Mouse (Mus musculus) fat pad, adult 2 months (tissue): ENCODE results near the gene Zdhhc12.

Experiments
- DNase-seq: peaks from one replicate; pipeline ENCODE4 v3.0.0-alpha.2; 2011; ENCODE audit warnings: low read depth, low spot score; ENCODE audit errors: extremely low read depth

The Zdhhc12 gene

DNA sequence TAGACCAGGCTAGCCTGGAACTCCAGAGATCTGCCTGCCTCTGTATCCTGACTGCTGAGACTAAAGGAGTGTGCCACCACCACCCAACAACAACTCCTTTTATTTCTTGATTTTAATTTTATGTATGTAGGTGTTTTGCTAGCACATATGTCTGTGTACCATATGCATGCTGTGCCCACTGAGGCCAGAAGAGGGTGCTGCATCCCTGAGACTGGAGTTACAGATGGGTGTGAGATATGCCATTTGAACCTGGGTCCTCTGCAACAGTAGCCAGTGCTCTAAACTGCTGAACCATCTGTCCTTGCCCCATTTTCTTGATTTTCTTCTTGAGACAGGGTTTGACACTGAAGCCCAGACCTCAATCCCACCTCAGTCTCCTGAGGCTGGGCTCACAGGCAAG lies 12.9 kb upstream of the Zdhhc12 start:
- DNase-seq, result no peak

DNA sequence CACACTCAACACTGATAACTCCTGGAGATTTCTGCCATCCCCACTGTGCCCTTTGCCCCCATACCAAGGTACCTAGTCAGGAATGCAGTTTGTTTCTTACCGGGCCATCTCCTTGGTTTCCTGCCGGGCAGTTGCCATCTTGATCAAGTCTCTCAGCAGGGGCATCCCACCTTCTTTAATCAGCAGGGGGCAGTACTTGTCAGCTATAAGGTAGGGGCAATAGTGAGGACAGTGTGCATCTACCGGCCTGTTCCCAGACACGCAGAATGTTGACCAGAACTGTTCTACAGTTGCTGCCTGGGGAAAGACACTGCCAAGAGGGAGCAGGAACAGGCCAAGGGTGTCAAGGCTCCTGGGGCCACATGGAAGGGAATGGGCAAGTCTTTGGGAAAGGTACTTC lies 6.8 kb upstream of the Zdhhc12 start:
- DNase-seq, result no peak

DNA sequence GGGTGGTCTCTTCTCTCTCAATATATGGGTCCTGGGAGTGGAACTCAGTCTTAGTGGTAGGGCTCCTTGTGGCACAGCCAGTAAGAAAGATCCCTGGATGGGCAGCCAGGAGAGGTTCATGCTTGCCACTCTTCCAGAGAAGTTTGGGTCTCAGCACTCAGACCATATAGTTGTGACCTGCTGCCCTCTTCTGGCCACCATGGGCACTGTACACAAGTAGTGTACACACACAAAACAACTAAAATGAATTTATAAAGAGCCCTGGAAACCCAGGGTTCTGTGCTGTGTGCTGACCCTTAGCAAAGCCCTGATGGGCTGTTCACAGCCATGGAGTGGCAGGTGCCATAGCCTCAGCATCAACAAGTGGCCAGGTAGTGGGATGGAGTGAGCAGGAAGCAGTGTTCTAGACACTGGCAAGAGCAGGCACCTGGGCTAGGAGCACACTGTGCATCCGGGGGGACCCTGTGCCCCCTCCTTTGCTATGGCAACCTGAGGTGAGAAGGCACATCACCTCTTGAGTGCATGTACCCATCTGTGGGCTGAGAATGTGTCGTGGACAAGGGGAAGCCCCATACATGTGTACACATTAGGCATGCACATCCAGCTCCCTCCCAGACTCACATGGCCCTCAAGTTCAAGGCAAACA lies 2.6 kb upstream of the Zdhhc12 start:
- DNase-seq, result no peak

DNA sequence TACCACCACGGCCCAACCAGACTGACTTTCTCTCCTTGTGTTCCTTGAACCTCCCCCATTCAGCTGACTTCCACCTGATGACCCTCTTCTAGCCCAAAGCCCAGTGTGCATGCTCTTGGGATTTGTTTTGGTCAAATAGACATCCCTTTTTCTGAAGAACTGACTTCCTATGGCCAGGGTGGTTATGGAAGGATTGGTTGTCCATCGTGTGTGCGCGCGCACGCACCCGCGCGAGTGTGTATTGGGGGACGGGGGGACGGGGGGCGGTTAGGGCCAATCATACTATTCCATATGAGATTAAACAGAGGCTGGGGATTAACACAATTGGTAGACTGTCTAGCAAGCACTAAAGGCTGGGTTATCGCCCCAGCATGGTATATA lies 750 bp upstream of the Zdhhc12 start:
- no peak for DNase-seq

DNA sequence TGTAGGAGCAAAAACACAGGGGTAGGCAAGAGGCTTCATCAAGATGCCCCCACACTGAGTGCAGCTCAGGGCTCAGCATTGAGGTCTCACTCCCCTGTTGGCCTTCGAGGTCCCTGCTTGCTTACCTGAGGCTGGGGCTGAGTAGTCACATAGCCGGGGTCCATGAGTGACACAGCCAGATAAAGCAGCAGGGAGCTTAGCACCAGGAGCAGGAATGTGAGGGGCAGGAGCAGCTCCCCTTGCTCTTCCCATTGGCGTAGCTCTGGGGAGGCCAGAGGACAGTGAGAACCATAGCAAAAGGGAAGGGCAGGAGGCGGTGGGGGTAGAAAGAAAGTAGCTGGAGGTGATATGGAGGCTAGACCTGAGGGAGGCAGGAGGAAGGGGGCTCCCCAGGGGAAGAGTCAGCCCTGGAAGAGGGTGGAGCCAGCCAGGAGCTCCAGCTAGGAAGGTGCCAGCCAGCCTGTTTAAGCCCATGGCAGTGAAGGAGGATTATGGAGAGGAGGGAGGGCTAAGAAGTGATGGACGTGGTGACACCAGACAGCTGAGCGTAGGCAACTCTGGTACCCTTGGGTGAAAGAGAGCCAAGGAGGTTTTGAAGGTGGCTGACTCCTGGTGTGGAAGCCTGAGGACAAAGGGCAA lies 1.0 kb downstream of the Zdhhc12 start:
- DNase-seq, result no peak

DNA sequence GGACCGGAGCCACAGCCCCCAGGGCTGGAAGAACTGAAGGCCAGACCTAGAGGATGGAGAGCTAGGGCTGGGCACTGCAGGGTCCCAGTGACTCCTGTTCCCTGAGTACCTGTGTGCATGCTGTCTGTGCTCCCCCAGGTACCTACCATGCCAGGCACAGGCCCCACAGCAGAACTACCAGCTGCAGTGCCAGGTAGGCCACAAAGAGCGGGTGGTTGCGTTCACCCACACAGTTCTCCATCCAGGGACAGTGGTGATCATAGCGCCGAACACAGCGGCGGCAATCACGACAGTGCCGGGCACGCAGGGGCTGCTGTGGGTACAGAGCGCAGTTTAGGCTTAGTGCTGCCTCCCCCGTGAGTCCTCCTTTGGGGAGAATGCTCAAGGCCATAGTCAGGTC lies 1.9 kb downstream of the Zdhhc12 start:
- DNase-seq, result no peak

DNA sequence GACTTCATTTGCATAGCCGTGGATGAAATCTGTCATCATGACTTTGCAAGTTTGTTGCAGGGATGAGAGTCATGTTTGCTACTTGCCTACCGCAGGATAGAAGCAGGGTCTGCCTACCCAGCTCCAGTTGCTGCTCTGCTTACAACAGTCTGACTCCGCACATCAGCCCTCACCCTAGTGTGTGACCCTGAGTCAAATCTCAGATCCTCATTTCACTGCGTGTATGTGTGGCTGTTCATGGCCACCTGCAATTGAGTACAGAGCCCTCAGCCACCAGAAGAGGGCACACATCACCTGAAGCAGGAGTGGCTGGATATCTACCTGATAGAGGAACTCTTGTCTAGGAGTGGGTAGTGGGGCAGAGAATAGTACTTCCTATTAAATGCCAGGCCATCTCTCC lies 6.1 kb downstream of the Zdhhc12 start:
- no peak for DNase-seq

DNA sequence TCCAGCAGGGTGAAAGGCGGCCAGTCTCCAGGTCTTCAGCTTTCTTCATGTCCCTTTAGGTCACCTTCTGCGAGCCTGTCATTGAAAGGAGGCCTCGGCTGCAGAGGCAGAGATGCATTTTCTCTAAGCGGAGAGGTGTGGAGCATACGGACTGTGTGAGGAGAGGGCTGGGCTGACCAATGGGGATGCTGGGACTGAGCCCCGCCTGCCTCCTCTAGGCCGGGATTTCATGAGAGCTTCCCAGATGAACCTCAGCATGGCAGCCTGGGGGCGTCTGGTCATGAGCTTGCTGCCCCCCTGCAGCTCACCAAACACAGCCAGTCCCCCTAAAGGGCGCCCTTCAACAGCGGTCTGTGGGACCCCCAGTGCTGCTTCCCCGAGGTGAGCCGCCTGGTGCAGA lies 8.8 kb downstream of the Zdhhc12 start:
- DNase-seq, result no peak

DNA sequence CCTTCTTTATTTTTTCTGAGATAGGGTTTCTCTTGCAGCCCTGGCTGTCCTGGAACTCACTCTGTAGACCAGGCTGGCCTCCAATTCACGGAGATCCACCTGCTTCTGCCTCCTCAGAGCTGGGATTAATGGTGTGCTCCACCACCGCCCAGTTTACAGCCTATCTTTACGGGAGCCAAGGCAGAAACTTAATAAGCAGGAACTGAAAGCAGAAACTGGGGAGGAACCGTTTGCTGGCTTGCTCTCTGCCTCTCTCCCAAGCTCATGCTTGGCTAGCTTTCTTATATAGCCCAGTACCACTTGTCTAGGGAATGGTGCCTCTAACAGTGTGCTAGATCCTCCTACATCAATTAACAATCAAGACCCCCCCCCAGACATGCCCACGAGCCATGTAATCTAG lies 9.3 kb downstream of the Zdhhc12 start:
- DNase-seq, result no peak

DNA sequence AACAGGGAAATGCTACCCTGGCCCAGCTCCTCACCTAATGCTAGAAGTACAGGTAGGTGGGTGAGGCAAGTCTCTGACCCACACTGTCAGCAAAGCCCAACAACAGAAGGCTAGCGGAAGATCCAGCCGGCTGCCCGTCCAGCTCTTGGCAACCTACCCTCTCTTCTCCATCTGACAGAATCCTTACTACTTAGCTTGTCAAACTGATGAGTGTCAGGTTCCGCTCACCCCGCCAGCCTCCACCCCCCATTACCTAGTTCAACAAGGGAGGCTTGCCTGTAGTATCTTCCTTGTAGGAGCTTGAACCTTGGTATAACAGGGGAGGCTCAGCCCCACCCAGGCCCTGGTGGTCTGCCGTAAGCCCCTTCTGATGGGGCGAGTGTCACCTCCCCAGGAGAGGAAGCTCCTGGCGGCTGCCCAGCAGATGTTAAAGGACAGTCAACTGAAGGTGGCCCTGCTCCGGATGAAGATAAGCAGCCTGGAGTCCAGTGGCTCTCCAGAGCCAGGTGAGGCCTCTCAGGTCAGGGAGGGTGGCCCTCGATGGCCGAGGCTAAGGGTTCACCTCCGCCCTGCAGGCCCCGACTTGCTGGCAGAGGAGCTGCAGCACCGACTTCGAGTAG lies 13.2 kb downstream of the Zdhhc12 start:
- DNase-seq, result no peak

DNA sequence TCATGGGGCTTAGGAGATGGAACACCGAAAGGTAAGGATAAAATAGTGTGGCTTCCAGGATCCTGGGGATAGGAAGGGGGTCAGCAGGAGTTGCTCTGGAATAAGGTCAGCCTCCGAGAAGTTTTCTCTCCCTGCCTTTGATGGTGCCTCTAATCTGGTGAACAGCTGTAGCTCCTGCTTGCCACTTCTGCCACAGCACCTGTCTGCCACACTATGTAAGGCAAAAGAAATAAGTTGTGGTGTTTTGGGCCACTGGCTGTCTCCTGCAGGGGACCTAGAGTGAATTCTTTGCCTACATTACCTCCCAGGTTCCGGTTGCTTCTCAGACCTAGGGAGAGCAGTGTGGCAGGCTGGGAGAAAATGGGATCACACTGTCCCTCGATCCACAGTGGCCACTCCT lies 14.7 kb downstream of the Zdhhc12 start:
- DNase-seq, result no peak

DNA sequence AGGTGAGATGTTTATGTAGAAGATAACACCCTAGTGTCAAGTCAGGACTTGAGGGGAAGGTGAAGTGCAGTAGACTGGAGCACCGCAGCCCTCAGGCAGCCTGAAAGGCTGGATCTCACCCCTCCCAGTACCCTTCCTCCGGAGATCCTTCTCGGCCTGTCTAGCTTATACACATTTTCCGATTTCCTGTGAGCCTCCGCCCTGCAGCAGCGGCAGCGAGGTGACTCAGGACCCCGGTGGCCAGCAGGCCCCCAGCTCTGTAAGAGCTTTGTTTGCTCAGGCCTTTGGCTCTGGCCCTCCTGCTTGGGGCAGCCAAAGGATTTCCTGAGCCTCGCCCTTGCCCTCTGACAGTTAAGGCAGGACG lies 15.1 kb downstream of the Zdhhc12 start:
- no peak for DNase-seq

DNA sequence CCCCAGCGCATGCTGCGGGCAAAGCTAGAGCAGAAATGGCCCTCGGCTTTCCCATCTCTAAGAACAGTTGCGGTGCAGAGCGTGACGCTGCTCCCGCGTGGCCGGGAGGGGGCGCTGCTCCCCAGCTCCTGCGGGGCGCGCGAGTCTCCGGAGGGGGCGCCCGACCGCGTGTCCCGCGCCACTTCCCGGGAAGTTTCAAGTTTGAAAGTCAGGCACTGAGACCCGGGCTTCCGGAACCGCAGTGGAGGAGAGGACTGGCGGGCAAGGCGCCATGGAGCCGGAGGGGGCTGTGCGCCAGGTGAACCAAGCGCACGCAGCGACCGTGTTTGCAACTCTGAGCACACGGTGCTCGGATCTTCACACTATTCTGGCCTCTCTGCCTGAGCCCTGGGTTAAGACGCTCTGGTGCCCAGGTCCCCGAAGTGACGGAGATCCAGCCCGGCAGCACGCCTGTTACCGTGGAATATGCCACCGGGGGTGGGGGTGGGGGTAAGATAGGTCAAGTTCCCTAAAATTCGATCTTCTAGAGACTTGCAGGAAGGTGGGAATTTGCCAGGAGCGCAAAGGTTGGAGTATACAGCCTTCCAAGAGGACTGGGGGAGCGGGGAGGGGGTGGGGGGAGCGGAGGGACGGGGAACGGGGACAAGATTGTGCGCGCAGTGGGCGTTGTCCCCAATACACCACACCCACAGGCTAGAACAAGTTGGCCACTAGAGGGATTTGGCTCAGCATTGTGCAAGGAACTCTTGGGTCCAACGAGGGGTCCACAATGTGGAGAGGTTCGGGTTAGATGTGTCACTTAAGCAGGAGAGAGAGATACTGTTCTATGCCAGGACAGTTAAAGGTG lies 15.7 kb downstream of the Zdhhc12 start, which contains the start of gene Pkn3:
Gene Pkn3 (plus strand): TSS at position 183 of the 847 bp plus-strand sequence.
- no peak for DNase-seq

DNA sequence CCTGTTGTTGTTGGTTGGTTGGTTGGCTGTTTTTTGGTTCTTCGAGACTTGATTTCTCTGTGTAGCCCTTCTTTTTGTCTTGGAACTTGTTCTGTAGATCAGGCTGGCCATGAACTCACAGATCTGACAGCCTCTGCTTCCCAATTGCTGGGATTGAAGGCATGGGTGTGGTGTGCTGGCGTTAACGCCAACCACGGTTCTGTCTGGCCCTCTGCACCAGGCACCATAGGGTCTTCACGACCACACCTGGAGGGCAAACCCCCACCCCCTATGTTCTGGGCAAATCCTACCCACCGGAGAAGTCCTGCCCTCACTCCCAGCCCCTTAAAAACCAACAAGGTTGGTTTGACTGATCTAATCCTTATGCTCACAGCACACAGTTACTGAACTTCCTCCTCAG lies 16.5 kb downstream of the Zdhhc12 start:
- DNase-seq, result no peak

DNA sequence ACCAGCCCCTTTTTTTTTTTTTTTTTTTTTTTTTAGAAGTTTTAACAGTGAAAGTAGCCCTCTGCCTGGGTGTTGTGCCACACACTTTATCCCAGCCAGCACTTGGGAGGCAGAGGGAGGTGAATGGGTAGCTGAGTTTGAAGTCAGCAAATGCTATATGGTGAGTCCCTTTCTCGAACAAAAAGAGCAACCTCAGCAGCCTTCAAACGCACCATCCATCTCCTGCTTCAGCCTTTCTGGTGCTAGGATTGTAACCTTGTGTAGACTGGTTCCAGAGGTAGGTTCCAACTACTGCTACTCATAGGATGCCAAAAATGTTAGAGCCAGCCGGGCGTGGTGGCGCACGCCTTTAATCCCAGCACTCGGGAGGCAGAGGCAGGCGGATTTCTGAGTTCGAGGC lies 17.0 kb downstream of the Zdhhc12 start:
- no peak for DNase-seq

DNA sequence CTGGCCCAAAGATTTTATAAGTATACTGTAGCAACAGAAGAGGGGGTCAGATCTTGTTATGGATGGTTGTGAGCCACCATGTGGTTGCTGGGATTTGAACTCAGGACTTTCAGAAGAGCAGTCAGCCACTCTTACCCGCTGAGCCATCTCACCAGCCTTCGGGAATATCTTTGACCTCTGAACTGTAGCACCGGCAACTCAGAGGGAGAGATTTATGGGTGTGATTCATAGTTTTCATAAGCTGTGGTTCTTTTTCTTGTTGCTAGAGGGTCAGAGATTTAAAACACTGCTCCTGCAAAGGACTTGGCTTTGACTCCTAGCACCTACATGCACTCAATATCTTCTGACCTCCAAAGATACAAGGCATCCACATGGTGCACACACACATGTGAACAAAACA lies 17.8 kb downstream of the Zdhhc12 start:
- no peak for DNase-seq

DNA sequence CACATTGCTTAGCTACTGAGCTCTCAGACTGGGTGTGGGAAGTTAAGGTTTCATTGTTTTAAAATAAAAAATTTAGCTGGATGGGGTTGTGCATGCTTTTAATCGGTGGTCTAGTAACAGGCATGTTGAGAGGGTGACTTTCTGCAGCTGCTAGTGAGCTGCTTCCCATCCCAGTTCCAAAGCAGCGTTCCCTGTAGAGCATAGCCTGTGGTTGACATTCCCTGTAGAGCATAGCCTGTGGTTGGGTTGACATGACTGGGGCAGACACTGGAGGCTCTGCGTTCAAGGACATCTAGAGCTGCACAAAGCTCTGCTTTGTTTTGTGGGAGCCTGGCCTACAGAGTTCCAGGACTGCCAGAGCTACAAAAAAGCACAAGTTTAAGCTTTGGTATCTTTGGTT lies 20.2 kb downstream of the Zdhhc12 start:
- no peak for DNase-seq

DNA sequence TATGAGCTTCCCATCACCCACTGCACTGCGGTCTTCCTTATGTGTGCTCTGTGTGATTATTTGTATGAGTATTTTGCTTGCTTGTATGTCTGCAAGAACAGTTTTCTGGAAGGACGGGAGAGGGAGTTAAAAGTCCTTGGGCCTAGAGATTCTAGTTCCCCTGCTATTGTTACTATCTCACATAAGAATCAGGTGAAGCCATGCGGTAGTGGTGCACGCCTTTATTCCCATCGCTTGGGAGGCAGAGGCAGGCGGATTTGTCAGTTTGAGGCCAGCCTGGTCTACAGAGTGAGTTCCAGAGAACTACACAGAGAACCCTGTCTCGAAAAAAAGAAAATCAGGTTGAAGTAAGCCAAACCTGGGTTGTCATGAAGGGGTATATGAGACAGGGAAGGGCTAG lies 20.6 kb downstream of the Zdhhc12 start:
- no peak for DNase-seq

DNA sequence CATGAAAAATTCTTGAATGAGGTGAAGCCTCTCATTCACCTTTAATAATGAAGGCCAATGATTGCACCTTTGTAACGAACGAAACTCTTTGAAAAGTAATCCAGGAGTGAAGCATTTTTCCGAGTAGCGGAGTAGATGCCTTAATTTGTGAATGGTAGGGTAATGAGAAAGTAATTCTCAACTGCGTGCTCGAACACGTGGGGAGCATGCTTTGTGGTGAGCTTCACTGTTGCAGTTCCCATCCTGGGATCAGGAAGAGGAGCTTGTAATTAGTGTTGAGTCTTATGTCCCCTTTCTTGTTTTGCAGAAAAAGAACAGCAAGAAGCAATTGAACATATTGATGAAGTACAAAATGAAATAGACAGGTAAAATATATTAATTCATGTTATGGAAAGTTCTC lies 25.5 kb downstream of the Zdhhc12 start:
- no peak for DNase-seq

DNA sequence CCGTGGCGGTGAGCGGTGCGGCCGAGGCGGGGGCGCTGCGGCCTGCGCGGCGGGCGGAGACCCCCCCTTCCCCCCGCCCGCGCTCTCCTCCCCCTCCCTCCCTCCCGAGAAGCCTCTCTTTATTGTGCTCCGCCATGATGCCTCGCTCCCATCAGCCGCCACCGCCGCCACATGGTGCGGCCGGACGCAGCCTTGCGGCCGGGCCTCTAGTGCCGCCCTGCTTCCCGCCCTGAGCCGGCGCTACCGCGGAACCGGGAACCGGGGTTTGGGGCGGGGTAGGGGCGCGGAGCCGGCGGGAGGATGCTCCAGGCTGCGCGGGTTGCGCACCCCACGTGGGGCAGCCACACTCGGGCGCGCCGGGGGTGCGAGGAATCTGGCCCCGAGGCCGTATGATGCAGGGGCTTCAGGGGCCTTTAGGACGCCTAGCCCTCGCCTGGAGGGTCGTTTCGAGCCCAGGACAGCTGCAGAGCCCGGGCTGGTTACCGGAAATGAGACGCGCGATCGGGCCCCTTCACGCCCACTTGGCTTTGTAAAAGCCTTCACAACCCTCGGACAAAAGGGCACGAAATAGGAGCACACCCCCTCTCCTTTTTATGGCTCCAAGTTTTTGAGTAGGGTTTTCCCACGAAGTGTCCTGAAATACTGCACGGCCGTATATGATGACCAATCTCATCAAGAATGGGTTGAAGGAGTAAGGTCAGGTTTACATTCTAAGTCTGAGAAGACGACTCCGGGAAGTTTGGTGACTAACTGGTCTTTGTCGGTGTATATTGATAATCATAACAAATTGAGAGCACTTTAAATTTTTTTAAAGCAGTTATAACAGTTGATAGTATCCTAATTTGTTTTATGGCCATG lies 26.2 kb downstream of the Zdhhc12 start:
- no peak for DNase-seq
